Mouse (Mus musculus): ENCODE measurements around the gene Epha7.

The Epha7 gene

GRCm38 (mm10) chr4:28812691-28813289 is at the start of gene Epha7:
Epha7 (plus strand) TSS chr4:28813131.
- peak; percentile 100 for DNase-seq

- peak; percentile 80 for DNase-seq
Observed at GRCm38 (mm10) chr4:28783961-28784360, 29.0 kb upstream of the Epha7 start.

- peak; percentile 70 for DNase-seq
Observed at GRCm38 (mm10) chr4:28808800-28809199, 4.1 kb upstream of the Epha7 start.

DNA sequence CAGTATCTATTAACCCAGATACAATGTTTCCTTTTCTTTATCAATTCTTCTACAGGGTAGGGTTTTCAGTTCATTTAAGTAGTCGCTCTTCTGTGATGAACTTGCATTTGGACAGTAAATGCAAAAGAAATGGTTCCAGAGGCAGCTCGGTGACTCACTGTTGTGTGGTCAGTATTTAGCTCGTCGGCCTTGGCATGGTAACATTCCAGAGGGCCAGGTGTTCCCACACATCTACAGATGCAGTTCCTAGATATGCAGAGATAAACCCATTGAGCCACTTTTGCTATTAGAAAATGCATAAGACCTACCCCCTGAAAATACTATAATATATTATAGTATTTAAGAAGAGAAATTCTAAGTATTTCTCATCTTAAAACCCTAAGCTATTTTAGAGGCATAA is 3.2 kb upstream of the Epha7 start:
- DNase-seq: no peak

DNA sequence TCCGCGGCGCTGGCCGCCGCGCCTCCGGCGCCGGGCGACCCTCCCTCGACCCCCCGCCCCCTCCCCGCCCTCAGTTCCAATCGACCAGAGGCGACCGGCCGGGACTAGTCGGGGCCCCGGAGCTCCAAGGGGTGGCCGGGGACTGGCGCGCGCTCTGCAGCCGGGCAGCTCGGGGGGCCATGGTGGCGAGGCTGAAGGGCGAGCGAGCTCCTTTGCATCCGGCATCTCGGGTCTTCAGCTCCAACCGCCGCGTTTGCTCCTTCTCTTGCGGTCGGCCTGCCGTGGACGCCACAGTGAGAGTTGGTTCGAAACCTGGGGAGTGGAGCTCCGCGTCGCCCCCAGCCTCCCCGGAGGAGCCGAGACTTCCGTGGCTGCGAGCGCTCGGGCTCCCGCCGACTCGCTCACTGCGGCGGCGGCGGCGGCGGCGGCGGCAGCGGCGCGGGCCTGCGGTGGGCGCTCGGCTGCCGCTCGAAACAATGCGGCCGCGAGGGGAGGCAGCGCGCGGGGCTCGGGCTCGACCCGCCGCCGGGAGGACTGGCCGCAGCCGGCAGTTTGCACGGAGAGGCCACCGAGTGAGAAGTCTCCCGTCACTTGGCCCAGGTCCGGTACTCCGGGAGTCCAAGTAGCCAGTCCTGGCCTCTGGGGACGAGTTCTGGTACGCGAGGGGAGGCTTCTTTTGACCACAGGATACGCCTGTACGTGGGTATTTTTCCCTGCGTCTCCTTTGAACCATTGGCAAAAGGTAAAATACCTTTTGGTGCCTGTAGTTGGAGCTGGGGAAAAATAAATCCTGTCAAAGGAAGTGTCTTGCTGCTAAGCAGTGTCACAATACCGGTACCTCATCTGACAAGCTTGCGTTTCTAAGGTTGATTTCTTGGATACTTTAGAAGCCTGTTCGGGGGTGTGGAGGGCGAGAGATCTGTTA is 882 bp downstream of the Epha7 start:
- peak; percentile 79 for DNase-seq

- peak; percentile 39 for DNase-seq
Observed at GRCm38 (mm10) chr4:28814476-28814815, 1.5 kb downstream of the Epha7 start.

DNA sequence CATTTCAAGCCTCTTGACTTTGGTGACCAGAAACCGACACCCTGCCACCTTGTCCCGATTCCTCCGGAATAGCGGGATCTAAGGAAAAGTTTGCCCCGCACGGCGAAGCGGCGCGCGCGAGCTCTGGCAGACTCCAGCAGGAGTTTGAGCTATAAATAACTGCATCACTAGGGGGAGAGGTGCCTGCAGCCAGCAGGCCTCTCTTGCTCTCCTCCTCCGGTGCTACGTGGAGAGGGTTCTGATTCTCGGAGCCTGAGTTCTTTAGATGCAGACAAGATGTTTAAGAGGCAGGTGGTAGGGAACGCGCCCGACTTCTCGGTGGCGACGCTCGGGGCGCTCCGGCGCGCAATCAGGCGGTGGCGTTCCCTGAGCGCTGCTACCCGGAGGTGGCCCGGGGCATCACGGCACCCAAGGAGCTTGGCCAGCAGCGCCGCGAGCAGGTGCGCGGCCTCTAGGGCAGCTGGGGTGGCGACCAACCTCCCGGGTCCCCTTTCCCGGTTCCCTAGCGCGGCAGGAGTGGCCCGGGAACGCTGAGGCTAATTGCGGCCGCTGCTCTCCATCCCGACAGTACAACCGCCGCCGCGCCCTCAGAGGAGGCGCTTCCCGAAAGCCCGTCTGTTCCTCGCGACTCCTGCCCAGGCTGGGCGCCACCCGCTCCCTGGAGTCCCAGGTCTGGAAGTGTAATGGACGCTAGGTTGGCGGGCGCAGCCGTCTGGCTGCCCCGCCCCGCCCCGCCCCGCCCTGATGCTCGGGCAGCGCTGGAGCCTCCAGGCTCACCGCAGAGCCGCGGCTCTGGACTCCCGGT is 2.1 kb downstream of the Epha7 start:
- peak; percentile 84 for DNase-seq

DNA sequence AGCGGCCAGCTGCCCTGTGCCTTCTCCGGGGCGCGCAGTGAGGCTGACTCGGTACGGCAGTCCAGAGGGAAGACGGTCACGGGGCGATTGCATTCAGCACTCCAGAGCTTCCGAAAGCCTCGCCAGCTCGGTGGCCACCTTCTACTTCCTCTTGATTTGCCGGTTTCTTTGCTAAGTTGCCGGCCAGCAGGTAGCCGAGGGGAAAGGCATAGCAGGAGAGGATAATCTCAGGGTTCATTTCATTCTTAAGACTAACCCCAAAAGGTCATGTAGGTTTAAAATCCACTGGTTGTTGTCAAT is 2.6 kb downstream of the Epha7 start:
- no peak for DNase-seq

- DNase-seq: no peak
Observed at GRCm38 (mm10) chr4:28823616-28824015, 10.7 kb downstream of the Epha7 start.

DNA sequence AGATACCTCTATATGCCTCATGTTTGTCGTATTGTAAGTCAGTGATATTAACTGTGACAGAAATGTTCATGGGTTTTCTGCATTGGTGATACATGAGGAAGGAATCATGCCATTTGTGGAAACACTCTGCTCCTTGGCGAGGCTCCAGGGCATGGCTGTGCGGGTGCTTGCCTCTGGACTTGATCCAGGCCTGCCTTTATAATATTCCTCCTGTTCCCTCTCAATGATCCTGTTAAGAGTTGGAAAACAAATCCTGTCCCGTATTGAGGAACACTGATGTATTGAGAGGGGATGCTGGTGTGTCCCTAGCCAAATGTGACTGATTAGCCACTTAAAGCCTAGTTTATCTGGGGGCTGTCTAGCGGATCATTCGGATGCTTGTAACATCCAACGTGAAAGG is 11.7 kb downstream of the Epha7 start:
- no peak for DNase-seq

DNA sequence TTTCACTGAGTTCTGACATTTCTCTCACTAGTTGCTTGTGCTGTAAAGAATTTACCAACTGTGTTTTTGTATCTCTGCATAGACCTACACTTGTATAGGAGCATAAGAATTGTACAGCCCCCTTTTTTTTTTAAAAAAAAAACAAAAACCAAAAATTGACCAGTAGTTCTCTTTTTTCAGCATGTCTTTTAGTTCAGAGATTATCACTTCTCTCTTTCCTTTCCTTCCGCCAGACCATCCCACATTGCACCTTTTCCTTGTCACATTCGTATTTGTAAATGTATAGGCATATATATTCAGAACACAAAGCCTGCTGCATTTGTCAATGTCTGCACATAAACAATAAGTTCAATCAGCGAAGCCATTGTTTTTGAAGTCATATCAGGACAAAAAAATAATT is 24.7 kb downstream of the Epha7 start:
- no peak for DNase-seq

DNA sequence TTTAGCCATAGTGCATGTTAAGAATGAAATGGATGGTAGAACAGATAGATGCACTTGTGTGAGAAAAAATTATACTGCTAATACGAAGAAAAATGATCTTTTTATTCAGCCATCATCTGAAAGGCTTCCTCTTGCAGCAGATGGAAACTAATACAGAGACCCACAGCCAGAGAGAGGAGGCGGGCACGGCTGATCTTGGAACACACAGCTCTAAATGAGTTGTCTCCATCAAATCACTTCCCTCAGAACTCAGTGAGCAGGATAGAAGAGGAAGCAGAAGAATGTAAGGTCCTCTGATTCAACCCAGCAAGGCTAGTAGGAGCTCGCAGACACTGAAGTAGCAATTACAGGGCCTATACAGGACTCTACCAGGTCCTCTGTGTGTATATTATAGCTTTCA is 33.4 kb downstream of the Epha7 start:
- no peak for DNase-seq

- no peak for DNase-seq
Observed at GRCm38 (mm10) chr4:28850388-28850787, 37.5 kb downstream of the Epha7 start.

DNA sequence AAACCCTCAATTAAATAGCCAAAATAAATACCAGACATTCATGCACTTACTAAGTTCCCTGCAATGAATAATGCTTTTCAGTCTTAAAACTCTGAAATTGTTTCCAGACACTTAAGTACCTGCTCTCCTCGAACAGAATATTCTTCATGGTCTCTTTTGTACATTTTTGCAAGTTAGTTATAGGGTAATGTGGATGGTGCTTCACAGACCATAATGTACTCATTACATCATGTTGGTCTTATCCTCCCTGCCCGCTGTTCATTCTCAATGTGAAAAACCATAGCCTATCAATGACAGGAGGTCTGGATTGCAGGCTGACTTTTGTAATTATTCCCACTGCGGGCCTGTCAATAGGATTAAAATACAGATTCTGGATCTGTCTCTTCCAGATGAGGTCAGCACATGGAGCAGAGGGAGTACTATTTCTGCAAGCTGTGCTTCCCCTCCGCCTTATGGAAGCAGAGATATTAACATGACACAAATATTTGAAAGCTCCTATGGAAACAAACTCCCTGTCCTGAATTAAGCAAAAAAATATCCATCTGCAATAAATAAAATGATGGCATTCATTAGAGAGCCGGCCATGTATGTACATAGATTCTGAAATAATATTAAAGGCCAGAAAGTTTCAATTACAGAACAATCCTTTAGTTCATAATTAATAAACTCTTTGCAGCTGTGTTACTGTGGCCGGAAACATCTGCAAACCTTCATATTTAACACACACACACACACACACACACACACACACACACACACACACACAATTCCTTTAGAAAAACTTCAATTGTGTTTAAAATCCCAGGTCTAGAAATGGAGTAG is 50.1 kb downstream of the Epha7 start:
- peak; percentile 10 for DNase-seq

- peak; percentile 18 for DNase-seq
Observed at GRCm38 (mm10) chr4:28866411-28866810, 53.5 kb downstream of the Epha7 start.

GRCm38 (mm10) chr4:28871615-28872014 is 58.7 kb downstream of the Epha7 start:
- DNase-seq: no peak

GRCm38 (mm10) chr4:28881271-28882044 is 68.5 kb downstream of the Epha7 start:
- peak; percentile 31 for DNase-seq

DNA sequence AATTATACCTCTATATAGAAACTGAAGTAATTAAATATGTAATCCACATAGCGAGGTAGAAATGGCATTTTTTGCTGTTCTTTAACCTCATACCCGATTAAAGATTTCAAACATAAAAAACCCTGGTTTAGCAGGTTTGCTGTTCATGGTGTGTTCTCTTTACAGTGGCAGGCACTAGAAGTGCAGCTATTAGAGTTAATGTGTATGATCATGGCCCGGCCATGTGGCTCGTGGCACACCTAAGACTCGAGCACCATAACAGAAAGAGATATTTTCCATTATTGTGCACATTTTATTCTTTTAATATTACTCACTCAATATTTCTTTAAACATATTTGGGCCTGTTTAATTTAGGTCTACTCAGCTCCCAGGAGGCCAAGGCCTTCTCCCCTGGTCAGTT is 76.7 kb downstream of the Epha7 start:
- no peak for DNase-seq

GRCm38 (mm10) chr4:28890102-28890501 is 77.2 kb downstream of the Epha7 start:
- no peak for DNase-seq

- DNase-seq: no peak
Observed at GRCm38 (mm10) chr4:28895480-28895879, 82.5 kb downstream of the Epha7 start.

- no peak for DNase-seq
Observed at GRCm38 (mm10) chr4:28899373-28899772, 86.4 kb downstream of the Epha7 start.

- no peak for DNase-seq
Observed at GRCm38 (mm10) chr4:28899783-28900182, 86.9 kb downstream of the Epha7 start.

All from embryo, embryonic 11 days (tissue).